Mouse (Mus musculus): ENCODE data around the gene Cebpa.

Gene Cebpa

GRCm38 (mm10) chr7:35118841-35119413, at the start of gene Cebpa:
TSS of gene Cebpa (plus strand) at chr7:35119293.
- peak; percentile 84 to 88 for DNase-seq

GRCm38 (mm10) chr7:35076645-35077044, 42.4 kb upstream of the Cebpa start:
- DNase-seq: no peak

- no peak for DNase-seq
These were observed 38.2 kb upstream of the Cebpa start for GRCm38 (mm10) chr7:35080843-35081338.

DNA sequence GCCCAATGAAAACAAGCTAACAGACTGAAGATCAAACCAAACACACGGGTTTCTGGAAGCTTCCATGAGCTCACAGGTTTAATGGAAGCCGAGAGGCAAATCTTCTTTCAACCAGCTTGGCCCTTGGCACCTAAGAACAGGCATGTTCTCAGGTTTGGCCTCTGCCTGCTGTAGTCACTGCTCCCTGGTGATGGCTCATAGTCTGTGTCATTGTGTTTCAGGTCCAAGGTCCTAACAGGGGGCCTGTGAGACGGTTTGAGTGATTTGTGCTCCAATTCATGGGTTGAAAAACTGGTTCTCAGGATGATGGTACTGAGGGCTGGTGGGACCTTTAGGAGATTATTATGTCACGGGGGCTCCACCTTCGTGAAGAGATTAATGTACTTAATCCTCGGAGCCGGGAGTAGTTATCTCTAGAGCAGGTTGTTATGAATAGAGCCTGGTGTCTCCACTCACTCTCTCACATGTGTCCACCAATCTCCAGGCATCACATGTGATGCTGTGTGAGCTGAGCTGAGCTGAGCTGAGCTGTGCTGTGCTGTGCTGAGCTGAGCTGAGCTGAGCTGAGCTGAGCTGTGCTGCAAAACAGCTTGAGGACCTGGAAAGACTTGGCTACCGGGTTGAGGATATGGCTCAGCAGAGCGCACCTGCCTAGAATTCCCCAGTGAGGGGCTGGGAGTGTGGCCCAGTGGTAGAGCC, 37.5 kb upstream of the Cebpa start:
- DNase-seq: no peak

- DNase-seq: no peak
These were observed 34.3 kb upstream of the Cebpa start for GRCm38 (mm10) chr7:35084565-35085360.

- DNase-seq: peak; percentile 37 to 55
These were observed 32.7 kb upstream of the Cebpa start for GRCm38 (mm10) chr7:35086271-35086861.

DNA sequence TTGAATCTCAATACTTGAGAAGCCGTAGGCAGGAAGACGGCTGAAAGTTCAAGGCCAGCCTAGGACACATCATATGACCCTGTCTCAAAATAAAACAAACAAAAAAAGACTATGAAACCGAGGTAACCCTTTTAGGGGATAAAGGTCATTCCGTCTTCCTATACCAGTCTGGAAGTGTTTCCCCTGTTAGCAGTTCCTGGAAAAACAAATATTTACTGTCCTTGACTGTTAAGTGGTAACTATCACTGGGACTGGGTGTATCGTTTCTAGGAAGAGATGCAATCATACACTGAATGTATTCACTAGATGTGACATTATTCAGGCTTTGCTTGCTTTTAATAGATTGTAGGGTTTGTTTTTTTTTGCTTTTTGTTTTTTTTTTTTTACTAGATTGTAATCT, 28.5 kb upstream of the Cebpa start:
- DNase-seq: no peak

DNA sequence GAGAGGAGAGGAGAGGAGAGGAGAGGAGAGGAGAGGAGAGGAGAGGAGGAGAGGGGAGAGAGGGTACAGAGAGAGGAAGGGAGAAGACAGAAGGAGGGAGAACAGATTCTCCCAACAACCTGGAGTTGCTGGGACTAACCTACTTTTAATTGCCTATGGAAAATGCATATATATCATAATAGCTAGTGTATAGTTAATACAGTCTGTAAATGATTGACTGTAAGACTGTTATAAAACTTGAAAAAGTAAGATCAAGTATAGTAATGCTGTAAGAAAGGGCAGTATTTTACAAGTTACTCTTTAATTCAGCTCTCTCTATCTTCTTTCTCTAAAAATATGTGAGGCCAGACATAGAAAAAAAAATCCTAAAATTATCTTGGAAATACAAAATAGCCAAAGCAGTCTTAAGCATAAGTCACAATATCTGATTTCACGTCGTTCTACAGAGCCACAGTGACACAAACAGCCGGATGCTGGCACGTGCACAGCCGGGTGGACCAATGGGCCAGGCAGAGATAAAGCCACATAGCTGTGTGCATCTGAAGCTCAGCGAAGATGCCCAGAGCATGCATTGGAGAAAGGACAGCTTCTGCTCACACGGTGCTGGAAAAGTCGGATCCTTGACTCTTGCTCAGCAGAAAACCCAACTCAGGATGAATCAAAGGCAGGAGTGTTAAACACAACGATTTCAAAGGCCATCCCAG, 24.0 kb upstream of the Cebpa start:
- DNase-seq: no peak

DNA sequence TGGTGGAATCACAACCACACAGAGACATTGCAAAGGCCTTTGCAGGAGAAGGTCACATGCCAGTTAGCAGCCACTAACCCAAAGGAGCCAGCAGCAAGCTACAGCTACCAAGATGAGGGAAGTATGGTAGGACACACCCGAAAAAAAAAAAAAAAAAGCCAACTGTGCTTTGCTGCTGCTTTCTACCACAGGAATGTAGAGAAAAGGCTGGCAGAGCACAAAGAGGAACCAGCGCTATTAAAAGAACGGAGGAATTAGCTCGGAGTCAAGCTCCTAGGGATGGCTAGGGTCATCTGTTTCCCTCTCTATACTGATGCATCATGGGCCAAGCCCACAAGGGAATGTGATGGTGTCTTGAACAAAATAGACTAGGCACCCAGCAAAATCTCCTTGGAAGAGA, 20.3 kb upstream of the Cebpa start:
- DNase-seq: no peak

DNA sequence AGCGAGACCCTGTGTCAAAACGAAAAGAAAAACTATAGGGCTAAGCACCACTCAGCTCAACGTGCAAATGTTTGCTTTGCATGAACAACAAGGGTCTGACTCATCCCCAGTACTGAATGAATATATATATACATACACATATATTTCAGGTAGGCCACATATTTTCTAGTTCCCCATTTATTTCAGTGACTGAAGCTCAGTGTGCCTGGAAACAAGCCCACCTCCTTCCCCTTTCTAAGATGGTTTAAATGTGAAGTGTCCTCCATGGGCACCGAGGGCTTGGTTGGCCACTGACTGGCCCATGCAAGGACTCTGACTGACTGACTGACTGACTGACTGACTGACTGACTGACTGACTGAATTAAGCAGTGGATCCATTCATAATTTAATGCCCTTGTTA, 19.6 kb upstream of the Cebpa start:
- DNase-seq: no peak

DNA sequence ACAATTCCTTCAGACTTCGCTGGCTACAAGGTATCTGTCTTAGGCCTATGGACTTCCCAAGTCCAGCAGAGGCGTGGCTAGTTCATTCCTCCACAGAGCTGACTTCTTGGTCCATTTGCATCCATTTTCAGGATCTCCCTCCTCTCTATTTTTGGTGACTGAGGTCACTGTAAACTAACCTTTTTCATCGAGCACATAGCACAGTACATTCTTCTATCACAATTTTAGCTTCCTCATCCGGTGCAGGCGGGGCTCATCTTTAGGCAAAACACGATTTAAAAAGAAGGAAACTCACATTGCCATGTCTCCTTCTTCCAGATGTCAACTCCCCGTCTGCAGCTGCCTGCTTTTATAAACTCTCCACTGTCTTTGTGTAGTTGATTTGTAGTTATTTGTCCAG, 12.5 kb upstream of the Cebpa start:
- no peak for DNase-seq

- DNase-seq: no peak
These were observed 11.5 kb upstream of the Cebpa start for GRCm38 (mm10) chr7:35107630-35108029.

DNA sequence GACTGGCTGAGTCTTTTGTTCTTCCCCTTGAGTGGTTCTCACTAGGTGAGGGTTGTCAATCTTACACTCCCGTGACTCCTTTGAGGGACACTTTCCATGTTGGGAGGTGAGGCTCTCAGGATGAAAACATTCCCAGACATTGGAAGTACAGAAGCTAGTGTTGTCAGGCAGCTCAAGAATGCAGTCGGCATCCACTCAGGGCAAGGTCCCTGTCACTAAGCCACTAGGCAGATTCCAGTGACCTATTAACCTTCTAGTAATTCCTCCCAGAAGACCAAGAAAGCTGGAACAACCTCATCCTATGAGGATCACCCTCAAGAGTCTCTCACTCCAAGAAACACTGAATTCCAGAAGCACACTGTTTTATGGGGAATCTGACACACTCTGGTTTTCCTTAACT, 11.0 kb upstream of the Cebpa start:
- DNase-seq: no peak

DNA sequence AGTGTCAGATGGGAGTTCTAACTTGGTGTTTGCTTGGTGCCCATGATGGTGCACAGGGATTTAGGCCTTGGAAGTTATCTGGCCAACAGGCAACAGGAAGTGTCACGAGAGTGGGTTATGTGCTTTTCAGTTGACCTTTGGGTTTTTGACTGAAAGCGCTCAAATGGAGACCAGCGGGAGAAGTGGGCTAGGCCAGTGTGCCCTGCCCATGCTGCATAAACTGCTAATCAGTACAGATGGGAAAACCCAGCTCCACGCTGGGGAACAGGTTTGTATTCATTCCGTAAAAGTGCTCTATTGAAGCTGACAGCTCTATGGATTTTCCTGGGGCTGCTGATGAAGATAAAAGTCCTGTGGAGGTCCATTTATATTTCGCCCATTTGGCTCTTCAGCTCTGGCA, 10.4 kb upstream of the Cebpa start:
- DNase-seq: no peak

DNA sequence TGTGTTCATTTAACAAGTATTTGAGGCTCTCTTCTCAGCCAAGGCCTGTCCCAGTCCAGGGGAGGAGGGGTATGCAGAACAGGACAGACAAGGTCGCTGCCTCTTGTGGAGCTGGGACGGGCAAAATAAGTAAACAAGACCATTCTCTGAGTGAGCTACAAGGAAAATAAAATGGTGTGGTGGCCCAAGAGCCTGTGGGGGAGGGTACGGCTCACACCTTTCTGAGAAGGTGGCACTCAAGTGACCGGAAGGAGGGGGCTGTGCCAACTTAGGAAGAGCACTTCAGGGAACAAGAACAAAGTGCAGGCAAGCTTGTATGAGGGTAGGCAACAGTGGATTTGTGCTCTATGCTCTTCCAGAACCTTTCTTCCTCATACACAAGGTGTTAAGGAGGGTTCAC, 6.0 kb upstream of the Cebpa start:
- DNase-seq: no peak

DNA sequence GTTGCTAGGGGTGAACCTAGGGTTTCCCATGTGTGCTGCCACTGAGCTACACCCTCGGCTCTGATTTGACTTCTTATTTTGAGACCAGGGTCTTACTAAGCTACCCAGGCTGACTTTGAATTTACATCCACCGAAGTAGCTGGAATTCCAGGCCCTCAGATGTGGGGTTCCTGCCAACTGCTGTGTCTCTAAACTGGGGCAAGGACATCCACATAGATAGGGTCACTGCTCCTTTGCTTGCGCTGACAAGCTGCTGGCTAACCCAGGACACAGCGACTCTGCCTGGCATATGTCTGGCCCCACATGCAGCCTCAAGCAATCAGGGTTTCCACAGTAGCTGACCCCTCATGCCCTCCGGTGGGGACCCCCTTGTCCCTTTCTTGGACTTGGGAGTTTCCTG, 5.4 kb upstream of the Cebpa start:
- DNase-seq: no peak

DNA sequence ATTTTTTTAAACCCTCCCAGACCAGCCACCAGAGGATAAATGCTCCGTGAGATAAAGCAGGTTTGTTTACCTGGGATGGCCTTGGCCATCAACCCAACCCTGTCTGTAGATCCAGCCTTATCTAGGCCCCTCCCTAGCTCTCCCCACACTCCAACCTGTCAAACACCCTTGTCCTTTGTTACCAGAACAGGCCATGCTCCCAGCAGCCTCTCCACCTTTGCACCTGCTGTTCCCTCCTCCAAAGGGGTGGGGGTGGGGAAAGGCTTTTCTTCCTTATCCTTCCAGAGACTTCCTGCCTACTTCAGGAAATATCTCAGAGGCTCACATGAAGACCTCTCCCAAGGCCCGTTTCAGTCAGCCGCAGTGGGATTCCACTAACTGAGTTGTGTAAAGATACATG, 2.6 kb upstream of the Cebpa start:
- DNase-seq: no peak

DNA sequence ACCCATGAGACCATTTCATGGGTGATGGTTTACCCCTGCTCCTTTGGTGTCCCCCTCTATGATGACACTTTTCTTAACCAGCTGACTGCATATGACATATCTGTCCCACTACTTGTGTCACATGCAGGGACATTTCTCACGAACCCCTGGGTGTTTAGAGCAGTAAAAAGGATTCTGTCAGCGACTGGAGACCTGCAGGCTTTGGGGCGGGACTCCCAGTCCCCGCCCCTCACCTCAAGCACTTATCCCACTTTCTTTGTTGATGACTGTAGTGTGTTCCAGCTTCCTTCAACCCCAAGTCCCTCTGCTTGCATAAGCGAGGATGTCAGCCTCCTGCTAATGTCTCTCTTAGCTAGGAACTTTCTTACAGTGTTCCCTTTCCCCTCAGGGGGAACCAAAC, 2.0 kb upstream of the Cebpa start:
- DNase-seq: no peak

GRCm38 (mm10) chr7:35117761-35118098, 1.4 kb upstream of the Cebpa start:
- DNase-seq: no peak

- peak; percentile 62 for DNase-seq
These were observed 853 bp upstream of the Cebpa start for GRCm38 (mm10) chr7:35118099-35118781.

DNA sequence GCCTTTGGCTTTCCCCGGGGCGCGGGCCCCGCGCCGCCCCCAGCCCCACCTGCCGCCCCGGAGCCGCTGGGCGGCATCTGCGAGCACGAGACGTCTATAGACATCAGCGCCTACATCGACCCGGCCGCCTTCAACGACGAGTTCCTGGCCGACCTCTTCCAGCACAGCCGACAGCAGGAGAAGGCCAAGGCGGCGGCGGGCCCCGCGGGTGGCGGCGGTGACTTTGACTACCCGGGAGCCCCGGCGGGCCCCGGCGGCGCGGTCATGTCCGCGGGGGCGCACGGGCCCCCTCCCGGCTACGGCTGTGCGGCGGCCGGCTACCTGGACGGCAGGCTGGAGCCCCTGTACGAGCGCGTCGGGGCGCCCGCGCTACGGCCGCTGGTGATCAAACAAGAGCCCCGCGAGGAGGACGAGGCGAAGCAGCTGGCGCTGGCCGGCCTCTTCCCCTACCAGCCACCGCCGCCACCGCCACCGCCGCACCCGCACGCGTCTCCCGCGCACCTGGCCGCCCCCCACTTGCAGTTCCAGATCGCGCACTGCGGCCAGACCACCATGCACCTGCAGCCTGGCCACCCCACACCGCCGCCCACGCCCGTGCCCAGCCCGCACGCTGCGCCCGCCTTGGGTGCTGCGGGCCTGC, 533 bp downstream of the Cebpa start:
- peak; percentile 14 to 23 for DNase-seq

GRCm38 (mm10) chr7:35120146-35120691, 1.1 kb downstream of the Cebpa start:
- peak; percentile 40 to 47 for DNase-seq

Measured in cerebellum, postnatal 36 days (tissue).